In genomic region chrX:37068766-37069165, GRCm38 (mm10) we compare ENCODE assay signal across 45 mouse cellular contexts. TPM values are rescaled to one million over a fixed set of nuclear protein-coding genes. Genes with fewer than 3 reads are reported as not detected.
"Had no signal": no experiment of that assay in that cellular context is flagged by ENCODE, and none has a peak within 500 bp of the region (broad histone marks: within the 10 kb centered on the region; RNA-seq: fewer than 3 reads in every experiment).

No protein-coding gene starts in this region.

- H3K4me3 ChIP-seq: limb, embryonic 10.5 days; limb, embryonic 12.5 days; limb, embryonic 13.5 days; limb, embryonic 15.5 days; liver, embryonic 12.5 days; liver, embryonic 13.5 days; liver, embryonic 15.5 days; lung, embryonic 15.5 days; megakaryocyte, embryonic 14.5 days; midbrain, embryonic 10.5 days; midbrain, embryonic 12.5 days; midbrain, embryonic 13.5 days; midbrain, embryonic 15.5 days; myocyte had no signal

- ATAC-seq: liver, embryonic 12.5 days; liver, postnatal 0 days; lung, postnatal 0 days; midbrain, embryonic 13.5 days; midbrain, embryonic 15.5 days; midbrain, embryonic 16.5 days had no signal

- DNase-seq: left cerebral cortex, postnatal 4 days; liver; liver, embryonic 13.5 days; liver, postnatal 0 days; lung, adult 18-20 months; lung, adult 2 months; lung, embryonic 14.5 days; lung, postnatal 10 days; lung, postnatal 14 days; lung, postnatal 36 days; lung, postnatal 4 days; midbrain, embryonic 14.5 days had no signal

- H3K27me3 ChIP-seq: limb, embryonic 12.5 days; limb, embryonic 13.5 days; limb, embryonic 15.5 days; liver, embryonic 12.5 days; liver, embryonic 13.5 days; liver, embryonic 15.5 days; lung, embryonic 15.5 days; midbrain, embryonic 12.5 days; midbrain, embryonic 13.5 days; midbrain, embryonic 15.5 days had no signal

- H3K4me1 ChIP-seq: limb, embryonic 10.5 days; limb, embryonic 12.5 days; limb, embryonic 13.5 days; limb, embryonic 15.5 days; liver, embryonic 12.5 days; liver, embryonic 13.5 days; liver, embryonic 15.5 days; lung, embryonic 15.5 days; midbrain, embryonic 10.5 days; midbrain, embryonic 12.5 days; midbrain, embryonic 13.5 days; midbrain, embryonic 15.5 days had no signal

- H3K27ac ChIP-seq: limb, embryonic 10.5 days; limb, embryonic 12.5 days; limb, embryonic 13.5 days; limb, embryonic 15.5 days; liver, embryonic 12.5 days; liver, embryonic 13.5 days; liver, embryonic 14.5 days; liver, embryonic 15.5 days; lung, embryonic 15.5 days; macrophage; midbrain, embryonic 10.5 days; midbrain, embryonic 12.5 days; midbrain, embryonic 13.5 days; midbrain, embryonic 15.5 days had no signal

- H3K9ac ChIP-seq: limb, embryonic 12.5 days; limb, embryonic 13.5 days; limb, embryonic 15.5 days; liver, embryonic 12.5 days; liver, embryonic 13.5 days; liver, embryonic 14.5 days; liver, embryonic 15.5 days; liver, postnatal 0 days; lung, embryonic 14.5 days; lung, embryonic 15.5 days; midbrain, embryonic 12.5 days; midbrain, embryonic 13.5 days; midbrain, embryonic 15.5 days had no signal

- H3K36me3 ChIP-seq: limb, embryonic 10.5 days; limb, embryonic 12.5 days; limb, embryonic 13.5 days; limb, embryonic 15.5 days; liver, embryonic 12.5 days; liver, embryonic 13.5 days; liver, embryonic 15.5 days; lung, embryonic 15.5 days; midbrain, embryonic 10.5 days; midbrain, embryonic 12.5 days; midbrain, embryonic 13.5 days; midbrain, embryonic 15.5 days had no signal

RNA-seq across cellular contexts. Expression of gene Sowahd, which starts 20.1 kb away (rescaled TPM):
- total RNA-seq: left cerebral cortex, adult 8-10 months; left cerebral cortex, postnatal 10 days; left cerebral cortex, postnatal 14 days; left cerebral cortex, postnatal 25 days; left cerebral cortex, postnatal 36 days; left cerebral cortex, postnatal 4 days; liver, adult 2 months; megakaryocyte, adult 5-6 weeks; megakaryocyte-erythroid progenitor cell, adult 5-6 weeks; midbrain, postnatal 0 days; monocyte, adult 5-6 weeks had no signal
- polyA plus RNA-seq: limb, embryonic 11.5 days; limb, embryonic 12.5 days; limb, embryonic 13.5 days; limb, embryonic 14.5 days; limb, embryonic 15.5 days; liver, adult 2 months; liver, embryonic 13.5 days; liver, embryonic 16.5 days; liver, postnatal 0 days; lung, adult 2 months; lung, embryonic 15.5 days; lung, embryonic 16.5 days; lung, postnatal 0 days; macrophage; midbrain, embryonic 10.5 days; midbrain, embryonic 11.5 days; midbrain, embryonic 12.5 days; midbrain, embryonic 13.5 days; midbrain, embryonic 14.5 days; midbrain, embryonic 15.5 days; midbrain, embryonic 16.5 days; myocyte; neural tube, embryonic 11.5 days had no signal
